Mouse (Mus musculus) Patski (cell line): ENCODE results near the gene Deup1. TPM values are rescaled to one million over a fixed set of nuclear protein-coding genes. Genes with fewer than 3 reads are reported as not detected.

Source experiments
- ATAC-seq: fragments of 100-300 bp; one replicate; pipeline ENCODE4 v1.8.0; 2021
- CTCF ChIA-PET: fragments of 350-600 bp; sonication (Branson Sonifier 250); formaldehyde crosslinking; loops from one replicate; lab custom pipeline; 2022; ENCODE audit warnings: inconsistent platforms; lab: Charles Lee
- POLR2A ChIA-PET: fragments of 350-600 bp; sonication (Branson Sonifier 250); formaldehyde crosslinking; loops from one replicate; lab custom pipeline; 2022; ENCODE audit warnings: antibody characterized with exemption, inconsistent platforms; lab: Charles Lee
- DNase-seq: peaks from one replicate; pipeline ENCODE4 v3.0.0-alpha.2; 2011; ENCODE audit warnings: low read depth, low spot score
- H3K27me3 ChIP-seq: fragments of 371-371 bp; one replicate; pipeline ENCODE4 v1.5.1; 2021
- CTCF ChIP-seq: fragments of 100-300 bp; IDR thresholded peaks from one replicate; pipeline ENCODE4 v1.5.1; 2021
- in situ Hi-C: fragments of 300-500 bp; cut with MboI; formaldehyde crosslinking; loops from 3 replicates; pipeline ENCODE4 v1.11.1; 2018; ENCODE audit warnings: low pct_unique_long_range_greater_than_20kb, mixed read lengths
- polyA plus RNA-seq: library from polyadenylated mRNA; unstranded; gene quantifications from one replicate; pipeline ENCODE4 v1.2.3, GENCODE M21; 2021

Gene Deup1
- polyA plus RNA-seq, 1 experiment from 2014 or later, result not detected

DNA sequence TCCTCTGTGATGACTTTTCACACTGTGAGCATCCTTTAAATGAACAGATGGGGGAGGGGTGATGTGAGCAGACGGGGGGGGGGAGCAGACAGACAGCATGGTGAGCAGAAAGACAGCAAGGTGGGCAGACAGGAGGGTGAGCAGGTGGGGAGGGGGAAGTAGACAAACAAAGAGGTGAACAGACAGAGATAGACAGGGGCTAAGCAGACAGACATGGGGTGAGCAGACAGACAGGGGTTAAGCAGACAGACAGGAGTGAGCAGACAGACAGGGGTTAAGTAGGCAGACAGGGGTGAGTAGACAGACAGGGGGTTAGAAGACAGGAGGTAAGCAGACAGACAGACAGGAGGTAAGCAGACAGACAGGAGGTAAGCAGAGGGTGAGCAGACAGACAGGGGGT is 8.0 kb downstream of the Deup1 start:
- TF ChIP-seq CTCF, result no peak
- in situ Hi-C loops, result no loop called here
- DNase-seq, result no peak
- ChIA-PET CTCF (interaction anchor here (0.6 kb wide), 1 partner anchor 86 kb away, joined by 3 read pairs; no protein-coding TSS in a partner anchor), POLR2A (no interaction called here)
- no peak for ATAC-seq
- H3K27me3 ChIP-seq, result peaks cover 31% of the 10 kb centered on the region

DNA sequence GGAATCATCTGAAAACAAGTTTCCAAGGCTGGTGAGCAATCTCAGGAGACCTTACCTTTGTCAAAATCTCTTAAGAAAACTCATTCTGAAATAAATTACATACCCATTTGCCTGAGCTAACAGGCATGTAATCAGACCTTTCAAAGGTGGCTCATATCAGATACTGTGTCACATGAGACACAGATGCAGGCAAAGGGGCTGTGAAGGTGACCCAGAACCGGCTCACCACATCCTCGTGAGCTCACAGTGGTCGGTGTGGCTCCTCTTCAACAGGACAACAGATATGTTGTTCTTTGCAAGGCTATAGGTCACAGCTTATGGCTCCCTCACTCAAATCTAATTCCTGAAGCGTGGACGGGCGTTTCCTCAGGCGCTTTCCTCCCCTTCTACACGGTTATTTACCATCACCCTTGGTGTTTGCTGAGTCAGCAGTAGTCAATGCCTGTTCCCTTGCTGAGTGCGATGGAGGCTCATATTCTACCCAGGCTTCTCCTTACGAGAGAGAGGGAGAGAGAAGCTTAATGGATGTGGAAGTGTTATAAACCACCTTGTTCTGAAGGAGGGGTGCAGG is 8.6 kb downstream of the Deup1 start:
- TF ChIP-seq CTCF, result no peak
- CTCF ChIA-PET, result interaction anchor here (0.6 kb wide), 1 partner anchor 86 kb away, joined by 3 read pairs; no protein-coding TSS in a partner anchor
- peaks cover 31% of the 10 kb centered on the region for H3K27me3 ChIP-seq
- DNase-seq, result no peak
- in situ Hi-C loops, result no loop called here
- no peak for ATAC-seq
- POLR2A ChIA-PET, result no interaction called here

DNA sequence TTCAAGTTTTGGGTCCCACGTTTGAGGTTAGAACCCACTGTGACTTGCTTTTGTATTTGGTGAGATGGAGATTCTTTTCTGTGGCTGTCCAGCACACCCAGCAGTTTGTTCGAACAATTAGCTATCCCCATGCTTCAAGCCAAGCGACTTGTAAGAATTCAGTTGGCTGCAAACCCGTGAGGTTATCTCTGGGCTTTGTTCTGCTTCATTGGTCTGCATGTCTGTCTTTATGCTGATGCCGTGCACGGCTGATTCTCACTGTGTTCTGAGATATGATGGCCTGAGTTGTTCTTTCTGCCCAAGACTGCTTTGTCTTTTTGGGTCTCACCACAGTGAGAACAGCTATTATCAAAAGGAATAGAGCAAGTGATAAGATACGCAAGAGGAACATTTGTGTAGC is 10.7 kb downstream of the Deup1 start:
- peaks cover 33% of the 10 kb centered on the region for H3K27me3 ChIP-seq
- in situ Hi-C loops, result no loop called here
- DNase-seq, result no peak
- ChIA-PET POLR2A (no interaction called here), CTCF (no interaction called here)
- no peak for ATAC-seq
- TF ChIP-seq CTCF, result no peak

DNA sequence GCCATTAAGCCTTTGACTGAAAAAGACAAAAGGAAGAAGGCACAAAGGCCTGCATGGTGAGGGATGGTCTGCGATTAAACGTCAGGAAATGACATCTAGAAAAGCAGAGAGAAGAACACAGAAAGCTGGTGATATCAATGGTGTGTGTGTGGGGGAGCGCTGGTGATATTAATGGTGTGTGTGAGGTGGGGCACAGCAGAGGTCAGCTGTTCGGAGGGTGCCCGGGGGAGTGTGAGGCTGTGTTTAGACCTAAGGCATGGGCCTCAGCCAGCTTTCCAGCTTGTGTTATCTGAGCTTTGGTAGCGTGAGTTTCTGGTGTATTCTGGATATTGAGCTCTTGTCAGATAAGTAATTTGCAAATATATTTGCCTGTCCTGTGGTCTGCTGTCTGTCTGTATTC is 11.3 kb downstream of the Deup1 start:
- peaks cover 30% of the 10 kb centered on the region for H3K27me3 ChIP-seq
- TF ChIP-seq CTCF, result no peak
- POLR2A ChIA-PET, result no interaction called here
- CTCF ChIA-PET, result no interaction called here
- DNase-seq (no peak), ATAC-seq (no peak)
- in situ Hi-C loops, result no loop called here

DNA sequence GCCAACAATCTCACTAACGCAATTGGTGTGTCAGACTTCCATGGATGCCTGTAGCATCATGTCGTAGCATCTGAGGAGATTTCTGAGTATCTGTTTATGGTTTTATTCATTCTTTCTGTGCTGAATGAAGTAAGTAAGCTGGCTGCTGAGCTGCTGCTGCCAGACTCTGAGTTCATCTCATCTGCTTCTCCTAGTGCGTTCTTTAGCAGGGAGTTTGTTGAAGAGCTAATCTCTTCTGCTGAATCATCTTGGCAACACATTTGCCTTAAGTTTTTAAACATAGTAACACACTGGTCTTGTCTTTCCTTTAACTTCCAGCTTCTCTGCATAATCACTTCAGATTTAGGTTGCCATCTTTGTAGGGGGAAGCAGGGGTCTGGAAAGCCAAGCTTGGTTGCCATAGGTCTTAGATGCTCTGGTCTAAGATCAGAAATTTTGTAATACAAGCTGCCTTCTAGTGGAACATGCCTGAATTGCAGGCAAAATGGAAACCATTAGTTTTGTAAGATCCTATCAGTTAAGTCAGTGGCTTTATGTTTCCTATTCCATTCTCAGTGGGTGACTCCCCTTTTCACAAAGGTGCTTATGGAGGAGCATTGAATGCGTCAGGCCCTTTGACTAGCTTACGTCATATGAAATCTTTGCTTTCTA is 18.3 kb downstream of the Deup1 start:
- ChIA-PET CTCF (interaction anchor here (0.8 kb wide), 1 partner anchor 175 kb away, joined by 3 read pairs; no protein-coding TSS in a partner anchor), POLR2A (no interaction called here)
- H3K27me3 ChIP-seq, result peaks cover 26% of the 10 kb centered on the region
- in situ Hi-C loops, result no loop called here
- no peak for DNase-seq
- ATAC-seq, result no peak
- TF ChIP-seq CTCF, result no peak

DNA sequence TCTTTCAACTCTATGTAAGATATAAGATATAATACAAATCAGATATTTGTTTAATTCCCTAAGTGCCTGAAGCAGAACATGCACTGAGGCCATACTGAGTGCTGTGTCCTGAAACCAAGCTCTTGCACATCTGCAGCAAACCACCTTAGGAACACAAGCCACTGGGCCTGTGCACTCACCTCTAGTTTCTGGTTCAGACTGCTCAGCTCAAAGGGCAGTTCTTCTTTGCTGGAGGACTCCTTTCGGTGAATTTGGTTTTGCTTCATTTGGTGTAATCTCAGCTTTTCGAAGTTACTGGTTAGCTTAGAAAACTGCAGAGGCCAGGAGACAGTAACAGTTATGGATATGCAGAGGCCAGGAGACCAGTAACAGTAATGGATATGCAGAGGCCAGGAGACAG is 20.1 kb downstream of the Deup1 start:
- H3K27me3 ChIP-seq, result peaks cover 31% of the 10 kb centered on the region
- TF ChIP-seq CTCF, result no peak
- ATAC-seq, result no peak
- ChIA-PET POLR2A (no interaction called here), CTCF (interaction anchor here (1.0 kb wide), 1 partner anchor 26 kb away, joined by 3 read pairs; no protein-coding TSS in a partner anchor)
- no peak for DNase-seq
- in situ Hi-C loops, result no loop called here

DNA sequence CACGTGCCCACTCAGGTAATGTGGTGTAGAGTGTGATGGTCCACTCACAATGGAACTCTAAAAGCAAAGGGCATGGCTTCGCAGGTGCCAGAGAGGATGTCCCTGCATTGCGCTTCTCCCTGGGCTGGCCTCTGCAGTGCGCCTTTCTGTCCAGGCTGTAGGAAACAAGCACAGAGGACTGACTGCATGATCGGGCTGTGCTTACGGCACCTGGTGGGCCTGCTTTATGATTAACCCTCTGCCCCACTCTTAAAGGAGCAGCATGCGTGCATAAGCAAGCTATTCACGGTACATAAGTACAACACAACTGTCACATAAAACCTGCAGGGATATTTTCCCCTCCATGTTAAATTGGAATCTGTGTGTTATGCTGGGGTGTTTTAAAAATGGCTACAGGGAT is 24.6 kb downstream of the Deup1 start:
- no peak for ATAC-seq
- no peak for DNase-seq
- peaks cover 30% of the 10 kb centered on the region for H3K27me3 ChIP-seq
- TF ChIP-seq CTCF, result no peak
- in situ Hi-C loops, result no loop called here
- ChIA-PET POLR2A (no interaction called here), CTCF (no interaction called here)

DNA sequence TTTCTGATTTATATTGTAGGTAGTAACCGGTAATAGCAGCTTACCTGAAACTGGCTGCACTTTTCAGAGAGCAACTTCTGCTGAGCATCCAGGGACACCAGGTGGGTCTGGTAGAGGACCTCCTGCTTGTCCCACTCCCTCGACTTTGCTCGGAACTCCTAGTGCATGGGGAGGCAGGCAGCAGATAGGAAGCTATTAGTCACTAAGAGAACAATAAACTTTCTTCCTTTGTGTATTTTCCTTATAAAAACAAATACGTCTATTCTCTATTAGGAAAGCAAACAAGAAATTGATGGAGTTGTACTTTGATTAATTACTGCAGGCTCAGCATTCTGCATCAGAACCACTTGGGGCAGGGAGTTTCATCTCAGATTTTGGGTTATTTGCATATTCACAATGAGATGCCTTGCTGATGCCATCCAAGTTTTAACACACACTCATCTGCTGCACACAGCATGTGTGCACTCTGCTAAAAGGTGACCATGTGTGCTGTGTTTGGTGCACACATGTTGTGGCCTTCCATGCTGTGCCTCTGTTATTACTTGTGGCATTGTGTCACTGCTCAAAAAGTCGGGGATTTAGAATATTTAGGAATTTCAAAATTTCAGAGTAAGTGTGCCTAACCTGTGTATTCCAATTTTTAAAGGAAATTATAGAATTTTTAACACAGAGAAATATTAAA is 26.7 kb downstream of the Deup1 start:
- POLR2A ChIA-PET, result no interaction called here
- ATAC-seq (no peak), DNase-seq (no peak)
- H3K27me3 ChIP-seq, result peaks cover 37% of the 10 kb centered on the region
- TF ChIP-seq CTCF, result no peak
- CTCF ChIA-PET, result no interaction called here
- in situ Hi-C loops, result no loop called here

DNA sequence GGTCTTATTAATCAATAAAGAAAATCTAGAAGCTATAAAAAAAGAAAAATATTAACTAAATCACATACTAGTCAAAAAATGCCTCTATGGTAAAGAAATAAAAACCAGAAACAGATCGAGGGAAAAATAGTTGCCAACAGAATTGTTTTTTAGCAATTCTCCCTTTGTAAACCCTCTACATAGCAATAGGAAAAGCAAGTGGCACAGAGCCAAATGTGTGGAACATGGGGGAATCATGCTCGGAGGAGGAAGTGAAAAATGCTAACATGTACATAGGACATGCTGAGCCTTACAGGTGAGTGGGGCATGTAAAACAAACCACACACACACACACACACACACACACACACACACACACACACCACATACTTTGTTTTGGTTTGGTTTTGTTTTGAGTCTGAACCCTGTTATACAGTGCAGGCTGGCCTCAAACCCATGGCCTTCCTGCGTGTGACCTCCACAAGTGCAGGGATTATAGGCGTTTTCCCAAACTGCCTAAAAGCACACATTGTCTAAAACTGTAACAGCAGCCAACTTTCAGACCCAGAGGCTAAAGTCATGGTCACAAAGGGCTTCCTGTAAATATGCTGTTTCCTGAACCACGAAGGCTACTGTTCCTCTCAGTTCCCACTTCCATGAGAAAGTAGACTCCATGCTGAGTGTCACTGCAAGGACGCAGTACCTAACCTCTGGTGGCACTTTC is 27.4 kb downstream of the Deup1 start:
- H3K27me3 ChIP-seq, result peaks cover 39% of the 10 kb centered on the region
- DNase-seq (no peak), ATAC-seq (no peak)
- TF ChIP-seq CTCF, result no peak
- ChIA-PET POLR2A (no interaction called here), CTCF (interaction anchor here (0.7 kb wide), 1 partner anchor 16 kb away, joined by 3 read pairs; no protein-coding TSS in a partner anchor)
- in situ Hi-C loops, result no loop called here

DNA sequence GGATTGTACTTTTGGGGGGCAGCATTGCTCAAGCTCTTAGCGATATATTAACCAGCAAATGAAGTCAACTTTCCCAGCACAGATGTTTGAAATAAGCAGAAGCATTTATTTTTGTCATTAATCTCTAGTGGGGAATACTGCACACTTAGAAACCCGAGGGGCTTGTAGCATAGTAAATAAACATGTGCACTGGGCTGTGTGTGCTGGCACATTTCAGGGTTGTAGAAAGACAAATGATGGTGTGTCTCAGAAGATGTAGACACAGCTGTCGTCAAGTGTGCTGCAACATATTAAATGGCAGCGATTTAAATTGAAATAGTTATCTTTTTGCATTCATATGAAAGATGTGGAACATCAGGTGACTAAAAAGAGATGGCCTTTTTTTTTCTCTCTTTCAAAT is 31.1 kb downstream of the Deup1 start:
- ChIA-PET CTCF (interaction anchor here (1.5 kb wide), 1 partner anchor 44 kb away, joined by 6 read pairs; no protein-coding TSS in a partner anchor), POLR2A (no interaction called here)
- DNase-seq, result no peak
- in situ Hi-C loops, result no loop called here
- peaks cover 23% of the 10 kb centered on the region for H3K27me3 ChIP-seq
- no peak for TF ChIP-seq CTCF
- no peak for ATAC-seq
